Mouse (Mus musculus): ENCODE data around the gene Zfp36l2.
A peak's percentile ranks its signal among the peaks of the same experiment; 100 is the strongest.
"Not testable (repeated sequence)": the region's sequence is repeated elsewhere in the genome, so short reads cannot be mapped to it uniquely, and the experiment has no call there.

Zfp36l2 gene

GRCm38 (mm10) chr17:84187727-84188373, at the start of gene Zfp36l2:
Gene Zfp36l2, minus strand, starts transcription at chr17:84187947.
- peak; percentile 83 for DNase-seq (ENCODE audit: low spot score)

GRCm38 (mm10) chr17:84236781-84237557, 49.2 kb upstream of the Zfp36l2 start:
- DNase-seq (ENCODE audit: low spot score) = no peak

GRCm38 (mm10) chr17:84235399-84235928, 47.7 kb upstream of the Zfp36l2 start:
- no peak for DNase-seq (ENCODE audit: low spot score)

GRCm38 (mm10) chr17:84234785-84235184, 47.0 kb upstream of the Zfp36l2 start:
- DNase-seq (ENCODE audit: low spot score) = not testable (repeated sequence)

GRCm38 (mm10) chr17:84233758-84234157, 46.0 kb upstream of the Zfp36l2 start:
- no peak for DNase-seq (ENCODE audit: low spot score)

GRCm38 (mm10) chr17:84231361-84231760, 43.6 kb upstream of the Zfp36l2 start:
- DNase-seq (ENCODE audit: low spot score) = no peak

- no peak for DNase-seq (ENCODE audit: low spot score)
These were observed 40.5 kb upstream of the Zfp36l2 start for GRCm38 (mm10) chr17:84228223-84228622.

GRCm38 (mm10) chr17:84226681-84227080, 38.9 kb upstream of the Zfp36l2 start:
- DNase-seq (ENCODE audit: low spot score) = no peak

- DNase-seq (ENCODE audit: low spot score) = no peak
These were observed 38.5 kb upstream of the Zfp36l2 start for GRCm38 (mm10) chr17:84226231-84226630.

GRCm38 (mm10) chr17:84224217-84224887, 36.6 kb upstream of the Zfp36l2 start:
- no peak for DNase-seq (ENCODE audit: low spot score)

- not testable (repeated sequence) for DNase-seq (ENCODE audit: low spot score)
These were observed 31.1 kb upstream of the Zfp36l2 start for GRCm38 (mm10) chr17:84218841-84219240.

- no peak for DNase-seq (ENCODE audit: low spot score)
These were observed 29.9 kb upstream of the Zfp36l2 start for GRCm38 (mm10) chr17:84217696-84218095.

- no peak for DNase-seq (ENCODE audit: low spot score)
These were observed 27.7 kb upstream of the Zfp36l2 start for GRCm38 (mm10) chr17:84215264-84215960.

- DNase-seq (ENCODE audit: low spot score) = no peak
These were observed 25.7 kb upstream of the Zfp36l2 start for GRCm38 (mm10) chr17:84213464-84213863.

GRCm38 (mm10) chr17:84207611-84208010, 19.9 kb upstream of the Zfp36l2 start:
- no peak for DNase-seq (ENCODE audit: low spot score)

- no peak for DNase-seq (ENCODE audit: low spot score)
These were observed 18.5 kb upstream of the Zfp36l2 start for GRCm38 (mm10) chr17:84206239-84206638.

- DNase-seq (ENCODE audit: low spot score) = no peak
These were observed 17.2 kb upstream of the Zfp36l2 start for GRCm38 (mm10) chr17:84204962-84205361.

GRCm38 (mm10) chr17:84203340-84203739, 15.6 kb upstream of the Zfp36l2 start:
- no peak for DNase-seq (ENCODE audit: low spot score)

- DNase-seq (ENCODE audit: low spot score) = no peak
These were observed 13.4 kb upstream of the Zfp36l2 start for GRCm38 (mm10) chr17:84201183-84201582.

- DNase-seq (ENCODE audit: low spot score) = no peak
These were observed 10.2 kb upstream of the Zfp36l2 start for GRCm38 (mm10) chr17:84197912-84198344.

- DNase-seq (ENCODE audit: low spot score) = no peak
These were observed 8.6 kb upstream of the Zfp36l2 start for GRCm38 (mm10) chr17:84196329-84196728.

- DNase-seq (ENCODE audit: low spot score) = no peak
These were observed 8.1 kb upstream of the Zfp36l2 start for GRCm38 (mm10) chr17:84195835-84196234.
